Mouse (Mus musculus): ENCODE measurements around the gene Tipin.

Gene Tipin

DNA sequence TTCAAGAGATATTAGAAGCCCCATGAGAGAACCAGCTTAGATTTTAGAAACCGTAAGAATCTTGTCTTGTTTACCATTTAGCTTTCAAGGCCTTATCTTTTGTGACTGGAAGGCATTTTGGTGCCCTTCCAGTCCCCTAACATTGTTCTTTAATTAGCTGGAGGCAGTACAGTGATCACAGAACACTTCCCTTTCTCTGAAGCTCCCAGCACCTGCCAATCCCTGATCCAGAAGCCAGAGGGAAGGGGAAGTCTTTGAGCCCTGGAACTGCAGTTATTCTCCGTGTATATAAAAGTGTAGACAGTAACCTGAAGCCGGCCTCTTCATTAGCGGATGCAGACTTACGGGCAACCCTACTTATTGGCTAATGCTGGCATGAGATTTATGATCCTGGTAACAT, 68.1 kb downstream of the Tipin start:
- DNase-seq = no peak

- DNase-seq = no peak
Measured at GRCm38 (mm10) chr9:64351191-64351590, 69.8 kb downstream of the Tipin start.
